Mouse (Mus musculus) intestine, embryonic 14.5 days (tissue): ENCODE results near the gene Slc37a3. TPM values are rescaled to one million over a fixed set of nuclear protein-coding genes. Genes with fewer than 3 reads are reported as not detected.

Experiments
- ATAC-seq: fragments of 200-750 bp; cut with Nextera tagmentation; replicated peaks from 2 replicates; pipeline ENCODE4 v1.8.0; 2017; ENCODE audit warnings: low read depth, moderate number of reproducible peaks, moderate TSS enrichment, moderate library complexity; ENCODE audit not compliant: low FRiP score, low TSS enrichment
- DNase-seq: peaks from one replicate; pipeline ENCODE4 v3.0.0-alpha.2; 2018; ENCODE audit warnings: low spot score
- H3K27ac ChIP-seq: fragments of 300-500 bp; sonication (generic); 2 replicates; pipeline ENCODE4 v1.5.1; 2014; ENCODE audit warnings: low read depth, mild to moderate bottlenecking, control low read depth
- H3K27me3 ChIP-seq: fragments of 300-500 bp; sonication (generic); replicated peaks from 2 replicates; pipeline ENCODE4 v1.6.1; 2014; ENCODE audit warnings: low read length, control low read depth; ENCODE audit not compliant: control insufficient read depth, insufficient read depth
- H3K36me3 ChIP-seq: fragments of 300-500 bp; sonication (generic); 2 replicates; pipeline ENCODE4 v1.6.1; 2014; ENCODE audit warnings: low read length, control low read depth; ENCODE audit not compliant: control insufficient read depth, insufficient read depth
- H3K4me1 ChIP-seq: fragments of 300-500 bp; sonication (generic); replicated peaks from 2 replicates; pipeline ENCODE4 v1.6.1; 2014; ENCODE audit warnings: low read length, control low read depth, mixed read lengths; ENCODE audit not compliant: control insufficient read depth, insufficient read depth
- H3K4me2 ChIP-seq: fragments of 300-500 bp; sonication (generic); 2 replicates; pipeline ENCODE4 v1.6.1; 2014; ENCODE audit warnings: low read length
- H3K4me3 ChIP-seq: fragments of 300-500 bp; sonication (generic); 2 replicates; pipeline ENCODE4 v1.5.1; 2014; ENCODE audit warnings: low read depth, low read length, control low read depth, mixed read lengths
- H3K9ac ChIP-seq: fragments of 300-500 bp; sonication (generic); 2 replicates; pipeline ENCODE4 v1.6.1; 2014; ENCODE audit warnings: mild to moderate bottlenecking, low read length
- H3K9me3 ChIP-seq: fragments of 300-500 bp; sonication (generic); 2 replicates; pipeline ENCODE4 v1.6.1; 2016; ENCODE audit warnings: low read length, control low read depth; ENCODE audit not compliant: control insufficient read depth
- WGBS: fragments of 180-500 bp; shearing (Covaris S2); extraction: QIAGEN DNeasy Blood & Tissue Kit; methylation state at CpG from one replicate; pipeline ENCODE4 v1.1.7; 2014; 5-methylcytosine and 5-hydroxymethylcytosine counted together
- polyA plus RNA-seq: library from polyadenylated mRNA; unstranded; fragments of >200 nt; fragmentation: Nextera tagmentation; extraction: Ambion mirVana; gene quantifications from 2 replicates; pipeline ENCODE4 v1.2.1, GENCODE M21; 2014

Slc37a3 gene
- polyA plus RNA-seq, 1 experiment from 2014 or later = 37.9 TPM

DNA sequence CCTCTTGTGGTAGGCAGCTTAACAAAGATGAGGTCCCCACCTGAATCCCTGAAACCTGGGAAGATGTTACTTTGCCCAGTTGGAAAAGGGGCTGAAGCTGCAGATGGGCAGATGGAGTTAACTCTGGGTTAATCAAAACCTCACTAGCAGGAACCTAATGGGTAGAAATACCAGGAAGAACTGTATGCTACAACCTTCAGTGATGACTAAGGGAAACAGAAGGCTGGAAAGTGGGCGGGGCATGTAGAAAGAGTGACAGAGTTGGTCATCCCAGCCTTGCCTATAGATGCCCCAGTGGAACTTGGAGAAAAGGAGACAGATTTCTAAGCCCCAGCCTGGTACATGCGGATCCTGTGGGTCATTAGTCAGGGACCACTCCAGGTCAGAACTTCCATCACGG, 76.0 kb downstream of the Slc37a3 start:
- no peak for ATAC-seq
- no peak overlapping the region for H3K27ac ChIP-seq

DNA sequence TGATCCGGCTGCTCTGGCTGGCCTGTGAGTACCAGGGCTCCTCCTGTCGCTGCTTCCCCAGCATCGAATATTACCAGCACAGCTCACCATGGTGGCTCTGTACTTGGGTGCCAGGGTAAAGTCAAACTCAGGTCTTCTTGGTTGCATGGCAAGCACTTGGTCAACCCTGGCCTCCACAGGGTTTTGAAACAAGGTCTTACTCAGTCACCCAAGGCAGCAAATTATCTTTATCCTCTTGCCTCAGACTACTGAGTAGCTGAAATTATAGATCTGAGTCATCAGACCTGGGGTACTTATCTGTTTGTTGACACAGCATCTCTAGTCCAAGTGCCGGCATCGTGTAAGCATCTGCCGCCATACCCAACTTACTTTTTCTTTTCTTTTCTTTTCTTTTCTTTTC, 80.4 kb downstream of the Slc37a3 start:
- Histone ChIP-seq H3K27ac (no peak overlapping the region), H3K9me3 (no peaks in the 10 kb centered on the region), H3K4me2 (no peak overlapping the region), H3K27me3 (no peaks in the 10 kb centered on the region), H3K4me1 (peaks cover 9% of the 10 kb centered on the region; the same call in 1 of the 2 replicates), H3K9ac (no peak overlapping the region), H3K36me3 (no peaks in the 10 kb centered on the region), H3K4me3 (no peak overlapping the region)
- DNase-seq (no peak), ATAC-seq (no peak)
- WGBS = 92% methylated on average over 6 of the region's 6 CpGs

More for the DNA sequence above, 76.0 kb downstream of the Slc37a3 start:
- WGBS = 90% methylated on average over 3 of the region's 3 CpGs
- Histone ChIP-seq H3K4me2 (no peak overlapping the region), H3K4me3 (no peak overlapping the region), H3K36me3 (no peaks in the 10 kb centered on the region), H3K27me3 (no peaks in the 10 kb centered on the region), H3K4me1 (0 out of 2 replicates have a peak, but pooled peaks cover 8% of the 10 kb centered on the region), H3K9ac (no peak overlapping the region), H3K9me3 (no peaks in the 10 kb centered on the region)
- DNase-seq = no peak

DNA sequence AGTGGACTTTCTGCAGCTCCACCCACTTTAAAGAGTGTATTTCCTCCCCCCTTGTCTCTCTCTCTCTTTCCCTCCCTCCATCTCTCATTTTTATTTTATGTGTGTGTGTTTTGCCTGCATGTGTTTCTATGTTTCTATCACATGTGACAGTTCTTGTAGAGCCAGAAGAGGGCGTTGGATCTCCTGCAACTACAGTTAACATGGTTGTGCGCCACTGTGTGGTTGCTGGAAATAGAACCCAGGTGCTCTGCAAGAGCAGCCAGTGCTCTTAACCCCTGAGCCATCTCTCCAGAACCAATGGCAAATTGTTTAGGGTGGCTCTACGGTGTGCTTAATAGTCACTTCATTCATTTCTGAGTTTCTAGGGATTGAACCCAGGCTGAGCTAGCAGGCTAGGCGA, 81.0 kb downstream of the Slc37a3 start:
- no peak overlapping the region for H3K4me2 ChIP-seq
- no peaks in the 10 kb centered on the region for H3K36me3 ChIP-seq
- H3K27me3 ChIP-seq = no peaks in the 10 kb centered on the region
- peaks cover 8% of the 10 kb centered on the region; the same call in 1 of the 2 replicates for H3K4me1 ChIP-seq
- H3K9ac ChIP-seq = no peak overlapping the region
- no peak overlapping the region for H3K4me3 ChIP-seq
- ATAC-seq (no peak), DNase-seq (no peak)
- no peaks in the 10 kb centered on the region for H3K9me3 ChIP-seq
- 73% methylated on average over 4 of the region's 4 CpGs for WGBS
- no peak overlapping the region for H3K27ac ChIP-seq

DNA sequence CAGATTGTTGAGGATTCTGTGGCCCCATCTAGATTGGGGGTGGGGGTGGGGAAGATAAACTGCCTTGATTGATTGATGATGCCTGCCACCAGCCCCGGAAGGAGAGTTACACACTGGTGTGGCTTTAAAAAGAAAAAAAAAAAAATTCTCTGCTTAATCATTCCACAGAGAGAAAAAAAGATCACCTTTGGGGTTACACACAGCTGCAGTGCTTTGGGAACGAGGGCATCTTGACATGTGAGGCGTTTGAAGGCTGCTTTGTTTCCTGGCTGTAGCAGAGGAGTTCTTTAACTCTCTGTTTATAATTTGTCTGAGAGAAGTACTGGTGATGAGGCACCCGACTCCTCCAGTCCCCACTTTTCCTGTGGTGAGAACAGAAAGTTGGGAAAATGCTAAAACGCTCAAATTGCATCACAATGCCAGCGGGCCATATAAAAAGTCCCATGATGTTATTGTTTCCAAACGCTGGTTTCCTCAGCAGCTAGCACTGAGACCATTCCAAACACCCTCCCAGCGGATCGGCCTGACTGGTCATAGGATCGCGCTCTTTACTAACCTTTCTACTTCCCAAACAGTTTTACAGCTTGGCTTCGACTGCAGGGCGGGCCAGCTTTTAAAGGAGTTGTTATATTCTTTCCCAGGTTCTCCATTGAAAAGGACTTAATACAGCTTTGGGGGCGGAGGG, 81.6 kb downstream of the Slc37a3 start:
- DNase-seq (no peak), ATAC-seq (no peak)
- H3K27ac ChIP-seq = peak overlapping the region; percentile 38; the same call in 1 of the 2 replicates
- no peaks in the 10 kb centered on the region for H3K9me3 ChIP-seq
- no peaks in the 10 kb centered on the region for H3K27me3 ChIP-seq
- H3K9ac ChIP-seq = 0 out of 2 replicates have a peak overlapping the region, but pooled peaks have one; percentile 20
- H3K4me2 ChIP-seq = peak overlapping the region; percentile 41
- H3K36me3 ChIP-seq = no peaks in the 10 kb centered on the region
- H3K4me1 ChIP-seq = peaks cover 8% of the 10 kb centered on the region; the same call in 1 of the 2 replicates
- 17% methylated on average over 14 of the region's 14 CpGs for WGBS
- H3K4me3 ChIP-seq = no peak overlapping the region

DNA sequence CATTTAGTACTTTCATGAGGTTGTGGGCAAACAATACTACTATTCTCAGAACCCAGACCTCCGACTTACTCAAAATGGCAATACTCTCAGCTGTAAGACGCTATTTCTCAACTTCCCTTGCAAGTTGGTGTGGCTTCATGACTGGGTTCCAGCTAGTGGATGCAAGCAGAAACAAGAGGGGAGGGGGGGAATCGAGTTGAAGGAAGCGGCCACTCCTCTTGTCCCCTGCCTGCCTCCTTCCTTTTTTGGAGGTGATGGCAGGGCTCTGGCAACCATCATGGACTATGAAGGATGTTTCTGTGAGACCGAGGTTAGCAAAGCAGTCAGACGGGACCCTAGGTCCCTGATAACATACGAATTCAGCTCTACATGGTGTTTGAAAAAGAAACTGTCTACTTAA, 87.8 kb downstream of the Slc37a3 start:
- H3K27ac ChIP-seq = no peak overlapping the region
- no peaks in the 10 kb centered on the region for H3K36me3 ChIP-seq
- H3K4me2 ChIP-seq = no peak overlapping the region
- no peak for ATAC-seq
- no peak for DNase-seq
- no peaks in the 10 kb centered on the region for H3K9me3 ChIP-seq
- no peaks in the 10 kb centered on the region for H3K27me3 ChIP-seq
- WGBS = 39% methylated on average over 7 of the region's 7 CpGs
- H3K4me1 ChIP-seq = no peaks in the 10 kb centered on the region
- H3K9ac ChIP-seq = no peak overlapping the region
- no peak overlapping the region for H3K4me3 ChIP-seq

DNA sequence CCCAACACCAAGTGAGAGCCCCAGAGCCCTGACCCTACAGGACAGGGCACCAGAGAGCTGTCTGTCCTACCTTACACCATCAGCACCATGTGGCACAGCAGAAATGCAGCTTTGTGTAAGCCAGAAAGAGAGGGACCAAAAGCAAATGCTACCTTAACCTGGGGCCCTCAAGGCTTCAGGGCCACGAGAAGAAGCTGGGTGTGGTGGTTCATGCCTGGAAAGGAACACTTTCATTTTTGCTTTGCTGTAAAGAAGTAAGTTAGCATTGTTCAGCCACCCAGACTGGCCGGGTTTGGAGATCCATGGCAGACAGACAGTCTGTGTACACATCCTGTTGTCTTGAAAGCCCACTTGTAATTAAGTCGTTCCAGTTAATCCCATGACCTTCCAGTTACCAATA, 89.7 kb downstream of the Slc37a3 start:
- Histone ChIP-seq H3K4me2 (no peak overlapping the region), H3K27ac (no peak overlapping the region), H3K27me3 (no peaks in the 10 kb centered on the region), H3K4me1 (no peaks in the 10 kb centered on the region), H3K36me3 (no peaks in the 10 kb centered on the region), H3K4me3 (no peak overlapping the region), H3K9me3 (no peaks in the 10 kb centered on the region), H3K9ac (no peak overlapping the region)
- ATAC-seq (no peak), DNase-seq (no peak)
- 80% methylated on average over 3 of the region's 3 CpGs for WGBS

DNA sequence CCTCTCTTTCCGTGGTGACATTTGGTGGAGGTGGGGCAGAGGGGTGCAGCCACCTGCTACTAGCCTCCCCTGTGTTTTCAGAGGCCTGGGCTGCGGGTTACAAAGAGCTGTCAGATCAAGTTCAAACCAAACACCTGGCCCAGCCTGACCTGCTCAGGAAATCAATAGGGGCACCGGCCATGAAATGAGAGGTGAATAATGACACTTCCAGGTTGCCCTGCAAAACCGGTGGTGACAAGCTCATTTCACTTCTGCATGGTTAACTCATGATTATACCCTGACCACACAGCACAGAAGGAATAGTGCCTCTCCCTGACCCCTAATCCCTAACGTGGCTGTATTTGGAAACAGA, 90.8 kb downstream of the Slc37a3 start:
- ATAC-seq (no peak; the same call in 1 of the 2 replicates), DNase-seq (no peak)
- Histone ChIP-seq H3K4me3 (no peak overlapping the region), H3K9me3 (no peaks in the 10 kb centered on the region), H3K4me2 (no peak overlapping the region), H3K4me1 (no peaks in the 10 kb centered on the region), H3K27ac (no peak overlapping the region), H3K9ac (no peak overlapping the region), H3K36me3 (no peaks in the 10 kb centered on the region), H3K27me3 (no peaks in the 10 kb centered on the region)
- WGBS = 32% methylated on average over 5 of the region's 5 CpGs

DNA sequence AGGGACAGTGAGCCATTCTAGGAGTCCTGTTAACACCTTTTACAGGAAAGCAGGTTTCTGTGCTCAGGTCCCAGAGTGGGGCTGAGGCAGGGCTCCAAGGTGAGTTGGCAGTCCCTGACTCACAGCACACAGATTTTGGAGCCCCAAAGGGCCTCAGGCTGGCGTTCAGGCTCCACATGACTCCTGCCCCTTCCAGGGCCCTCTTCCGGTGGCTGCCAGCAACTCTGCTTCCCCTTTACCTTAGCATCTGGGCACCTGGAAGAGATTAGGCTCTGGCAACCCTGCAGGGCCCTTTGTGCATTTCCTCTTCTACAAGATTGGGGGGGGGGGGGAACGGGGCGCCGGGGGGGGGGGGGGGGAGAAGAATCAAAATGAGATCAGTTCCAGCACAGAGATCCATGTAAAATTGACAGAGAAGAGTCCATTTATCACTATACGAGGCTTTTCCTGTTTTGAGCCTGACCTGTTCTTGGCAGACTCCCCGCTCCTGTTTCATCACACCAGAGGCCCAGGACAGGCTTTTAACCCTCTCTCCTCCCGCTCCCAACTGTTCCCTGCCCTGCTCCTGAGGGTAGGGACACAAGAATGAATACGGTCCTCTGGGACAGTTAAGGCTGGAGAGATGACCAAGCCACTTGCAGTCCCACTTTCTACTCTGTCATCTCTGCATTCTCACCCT, 91.3 kb downstream of the Slc37a3 start:
- DNase-seq (no peak), ATAC-seq (no peak; the same call in 1 of the 2 replicates)
- H3K36me3 ChIP-seq = no peaks in the 10 kb centered on the region
- H3K4me1 ChIP-seq = no peaks in the 10 kb centered on the region
- no peak overlapping the region for H3K9ac ChIP-seq
- H3K27me3 ChIP-seq = no peaks in the 10 kb centered on the region
- H3K9me3 ChIP-seq = no peaks in the 10 kb centered on the region
- H3K27ac ChIP-seq = no peak overlapping the region
- H3K4me2 ChIP-seq = no peak overlapping the region
- no peak overlapping the region for H3K4me3 ChIP-seq
- 21% methylated on average over 6 of the region's 9 CpGs for WGBS

DNA sequence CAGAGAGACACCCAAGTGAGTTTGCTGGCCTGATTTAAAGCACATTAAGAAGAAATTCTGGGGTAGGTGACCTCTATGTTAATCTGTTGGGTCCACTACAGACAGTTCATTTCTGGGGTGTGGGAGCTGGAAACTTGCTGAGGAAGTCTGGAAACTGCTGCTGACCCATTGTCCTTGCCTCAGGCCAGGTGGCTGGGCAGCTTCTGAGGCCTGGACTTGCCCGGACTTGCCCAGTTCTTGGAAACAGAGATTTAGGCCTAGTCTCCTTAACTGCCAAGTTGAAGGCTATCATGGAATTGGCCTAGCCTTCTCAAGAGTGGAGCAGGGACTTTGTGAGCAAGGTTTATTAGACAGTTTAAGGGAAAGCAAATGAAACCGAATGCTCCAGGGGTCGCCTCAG, 92.6 kb downstream of the Slc37a3 start:
- 86% methylated on average over 3 of the region's 3 CpGs for WGBS
- Histone ChIP-seq H3K4me1 (no peaks in the 10 kb centered on the region), H3K9me3 (no peaks in the 10 kb centered on the region), H3K9ac (no peak overlapping the region), H3K36me3 (no peaks in the 10 kb centered on the region), H3K27me3 (no peaks in the 10 kb centered on the region), H3K27ac (no peak overlapping the region), H3K4me2 (no peak overlapping the region), H3K4me3 (no peak overlapping the region)
- no peak for ATAC-seq
- DNase-seq = no peak
